Mouse (Mus musculus): ENCODE measurements around the gene Gm5108.

Gm5108 gene

DNA sequence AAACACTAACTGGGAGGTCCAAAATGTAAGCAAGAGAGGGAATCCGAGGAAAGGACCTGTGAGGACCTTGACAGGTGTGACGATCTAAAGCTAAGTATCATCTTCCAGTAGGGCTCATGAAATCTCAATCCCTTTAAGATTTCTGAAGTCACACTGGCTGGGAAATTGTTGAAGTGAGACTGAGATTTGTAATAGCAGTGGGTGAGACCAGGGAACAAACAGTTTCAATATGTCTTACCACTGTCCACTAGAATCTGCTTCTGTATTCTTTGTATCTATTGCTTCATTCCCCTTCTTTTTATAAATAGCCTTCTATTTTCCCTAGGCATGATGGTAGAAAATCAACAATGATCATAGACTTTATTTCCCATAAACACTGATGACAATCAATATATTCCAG is 79.4 kb downstream of the Gm5108 start:
- DNase-seq (ENCODE audit: low spot score in 2 of 2), result no peak

Measured in heart, adult 9 months (tissue).